Mouse (Mus musculus) embryonic fibroblast, embryonic 13.5 days (primary cell): ENCODE measurements around the gene Nrp1. TPM values are rescaled to one million over a fixed set of nuclear protein-coding genes. Genes with fewer than 3 reads are reported as not detected.

Source experiments
- H3K27ac ChIP-seq: 2 replicates; pipeline ENCODE4 v1.5.1; 2012; ENCODE audit warnings: low read length, control low read depth, inconsistent platforms; ENCODE audit not compliant: insufficient read depth
- H3K4me1 ChIP-seq: 2 replicates; pipeline ENCODE4 v1.6.1; 2011; ENCODE audit warnings: low read length; ENCODE audit not compliant: control insufficient read depth, insufficient read depth
- H3K4me3 ChIP-seq: 2 replicates; pipeline ENCODE4 v1.5.1; 2011; ENCODE audit warnings: mild to moderate bottlenecking, control low read depth, low read length; ENCODE audit not compliant: insufficient read depth
- CTCF ChIP-seq: IDR thresholded peaks from 2 replicates; pipeline ENCODE4 v1.5.1; 2011; ENCODE audit warnings: mild to moderate bottlenecking, control low read depth, low read length, moderate library complexity, borderline replicate concordance; ENCODE audit not compliant: insufficient read depth
- POLR2A ChIP-seq: IDR thresholded peaks from 2 replicates; pipeline ENCODE4 v1.6.1; 2011; ENCODE audit warnings: low read depth, mild to moderate bottlenecking, control low read depth, low read length, moderate library complexity
- polyA plus RNA-seq: library from polyadenylated mRNA; stranded (reverse); fragments of >200 nt; gene quantifications from 2 replicates; pipeline ENCODE4 v1.2.4, GENCODE M21; 2011; ENCODE audit warnings: low read depth; ENCODE audit not compliant: missing spikeins, insufficient read length

Nrp1 gene
- polyA plus RNA-seq, 1 experiment, result 121 TPM

DNA sequence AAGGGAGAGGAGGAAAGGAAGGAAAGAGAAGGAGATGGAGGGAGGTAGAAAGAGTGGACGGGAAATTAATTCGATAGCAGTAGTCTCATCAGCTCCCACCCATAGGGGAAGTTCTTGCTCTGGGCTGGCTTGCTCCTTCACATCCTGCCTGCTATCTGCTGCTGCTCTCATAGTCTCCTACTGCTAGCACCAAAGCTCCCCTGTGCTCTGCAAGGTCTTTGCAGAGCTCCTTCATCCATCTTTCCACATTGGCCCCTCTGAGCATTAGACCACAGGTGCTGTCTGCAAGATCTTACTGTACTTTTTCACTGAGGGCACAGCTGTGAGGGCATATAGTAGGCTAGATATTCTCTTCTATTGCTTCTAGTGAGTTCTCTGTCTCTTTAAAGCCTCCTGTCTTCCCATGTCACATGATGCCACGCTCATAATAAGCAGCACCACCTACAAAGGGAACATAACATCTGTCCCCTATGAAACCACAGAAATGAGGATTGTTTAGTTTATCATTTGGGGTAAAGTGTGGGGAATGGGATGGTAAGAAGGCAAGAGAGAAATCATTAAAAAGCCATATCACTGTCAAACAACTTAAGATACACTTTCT, 158.5 kb downstream of the Nrp1 start:
- TF ChIP-seq CTCF (no peak), POLR2A (no peak)
- H3K4me1 ChIP-seq, result no peaks in the 10 kb centered on the region; the same call in 1 of the 2 replicates
- no peak overlapping the region for H3K27ac ChIP-seq
- H3K4me3 ChIP-seq, result no peak overlapping the region

DNA sequence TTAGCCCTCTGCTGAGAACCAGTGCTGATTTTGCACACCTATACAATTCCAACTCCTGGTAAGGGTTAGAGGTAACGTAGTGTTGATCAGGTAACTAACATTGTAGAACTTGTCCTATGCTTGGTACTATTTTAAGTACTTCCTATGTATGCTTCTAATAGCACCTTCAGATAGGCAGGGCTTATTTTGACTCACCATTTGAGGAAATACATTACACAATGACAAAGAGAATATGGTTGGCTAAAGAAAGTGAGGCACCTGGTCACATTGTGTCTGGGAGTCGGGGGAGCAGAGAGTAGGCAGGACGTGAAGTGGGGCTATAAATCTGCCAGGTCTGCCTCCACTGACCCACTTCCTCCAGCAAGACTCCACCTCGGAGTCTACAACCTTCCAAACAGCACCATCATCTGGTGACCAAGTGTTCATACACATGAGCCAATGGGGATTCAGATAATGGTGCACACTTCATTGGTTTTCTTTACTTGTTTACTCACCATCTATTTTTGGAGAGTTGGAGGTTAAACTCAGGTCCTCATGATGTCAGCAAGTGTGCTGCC, 159.2 kb downstream of the Nrp1 start:
- Histone ChIP-seq H3K27ac (no peak overlapping the region), H3K4me1 (no peaks in the 10 kb centered on the region; the same call in 1 of the 2 replicates), H3K4me3 (no peak overlapping the region)
- TF ChIP-seq POLR2A, result no peak
- no peak for TF ChIP-seq CTCF

DNA sequence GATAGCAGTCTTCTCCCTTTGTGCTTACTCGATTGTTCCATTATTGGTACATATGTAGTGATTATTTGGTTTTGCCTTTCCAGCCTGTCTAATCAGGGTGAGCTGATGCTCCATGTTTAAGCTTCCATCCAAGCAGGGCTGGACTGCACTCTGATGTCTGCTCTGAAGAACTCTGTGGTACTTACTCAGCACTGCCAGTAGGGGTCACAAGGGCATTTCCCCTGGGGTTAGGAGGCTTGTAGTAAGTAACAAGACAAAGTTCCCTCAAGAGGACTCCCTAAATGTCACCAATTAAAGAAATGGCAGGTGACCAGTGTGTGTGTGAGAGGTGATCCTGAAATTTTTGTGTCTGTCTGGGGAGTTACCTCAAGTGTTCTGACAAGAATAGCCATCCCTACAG, 161.0 kb downstream of the Nrp1 start:
- no peak for TF ChIP-seq POLR2A
- peak; percentile 9; the same call in 1 of the 2 replicates for TF ChIP-seq CTCF

DNA sequence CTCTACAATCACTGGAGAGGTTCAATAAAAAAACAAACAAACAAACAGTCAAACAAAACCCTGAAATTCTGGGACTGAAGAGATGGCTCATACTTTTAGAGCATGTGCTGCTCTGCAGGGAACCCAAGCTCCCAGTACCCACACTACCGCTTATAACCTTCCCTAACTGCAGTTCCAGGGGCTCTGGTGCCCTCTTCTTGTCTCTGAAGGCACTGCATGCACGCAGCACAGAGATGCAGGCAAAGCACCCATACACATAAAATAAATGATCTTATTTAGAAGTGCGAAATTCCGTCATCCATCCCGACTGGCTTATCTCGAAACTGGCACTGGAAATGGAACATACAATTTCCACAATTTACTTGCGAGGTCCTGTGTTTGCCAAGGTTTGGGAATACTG, 165.4 kb downstream of the Nrp1 start:
- Histone ChIP-seq H3K4me1 (no peaks in the 10 kb centered on the region; the same call in 1 of the 2 replicates), H3K4me3 (no peak overlapping the region), H3K27ac (no peak overlapping the region)
- no peak for TF ChIP-seq POLR2A
- peak; percentile 33; the same call in 1 of the 2 replicates for TF ChIP-seq CTCF

More for the DNA sequence above, 161.0 kb downstream of the Nrp1 start:
- H3K27ac ChIP-seq, result no peak overlapping the region
- no peaks in the 10 kb centered on the region; the same call in 1 of the 2 replicates for H3K4me1 ChIP-seq
- H3K4me3 ChIP-seq, result no peak overlapping the region

DNA sequence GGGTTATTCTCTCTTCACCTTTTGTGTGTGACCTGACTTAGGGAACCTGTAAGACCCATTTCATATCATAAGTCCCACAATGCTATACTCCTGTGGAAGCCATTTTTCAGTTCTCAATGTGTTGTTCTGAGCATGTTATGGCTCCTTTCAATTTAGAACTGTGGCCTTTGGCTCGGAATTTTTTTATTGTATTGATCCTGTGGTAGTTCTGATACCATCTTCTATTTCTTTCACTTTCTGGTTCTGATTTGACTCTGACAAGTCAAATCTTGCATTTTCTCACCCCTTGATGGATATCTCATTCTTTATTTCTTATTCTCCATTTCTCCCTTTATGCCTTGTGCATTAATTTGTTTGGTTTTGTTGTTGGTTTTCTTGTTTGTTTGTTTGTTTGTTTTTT, 167.5 kb downstream of the Nrp1 start:
- TF ChIP-seq POLR2A, result no peak
- no peak for TF ChIP-seq CTCF
- no peak overlapping the region for H3K27ac ChIP-seq
- no peaks in the 10 kb centered on the region; the same call in 1 of the 2 replicates for H3K4me1 ChIP-seq
- H3K4me3 ChIP-seq, result no peak overlapping the region

DNA sequence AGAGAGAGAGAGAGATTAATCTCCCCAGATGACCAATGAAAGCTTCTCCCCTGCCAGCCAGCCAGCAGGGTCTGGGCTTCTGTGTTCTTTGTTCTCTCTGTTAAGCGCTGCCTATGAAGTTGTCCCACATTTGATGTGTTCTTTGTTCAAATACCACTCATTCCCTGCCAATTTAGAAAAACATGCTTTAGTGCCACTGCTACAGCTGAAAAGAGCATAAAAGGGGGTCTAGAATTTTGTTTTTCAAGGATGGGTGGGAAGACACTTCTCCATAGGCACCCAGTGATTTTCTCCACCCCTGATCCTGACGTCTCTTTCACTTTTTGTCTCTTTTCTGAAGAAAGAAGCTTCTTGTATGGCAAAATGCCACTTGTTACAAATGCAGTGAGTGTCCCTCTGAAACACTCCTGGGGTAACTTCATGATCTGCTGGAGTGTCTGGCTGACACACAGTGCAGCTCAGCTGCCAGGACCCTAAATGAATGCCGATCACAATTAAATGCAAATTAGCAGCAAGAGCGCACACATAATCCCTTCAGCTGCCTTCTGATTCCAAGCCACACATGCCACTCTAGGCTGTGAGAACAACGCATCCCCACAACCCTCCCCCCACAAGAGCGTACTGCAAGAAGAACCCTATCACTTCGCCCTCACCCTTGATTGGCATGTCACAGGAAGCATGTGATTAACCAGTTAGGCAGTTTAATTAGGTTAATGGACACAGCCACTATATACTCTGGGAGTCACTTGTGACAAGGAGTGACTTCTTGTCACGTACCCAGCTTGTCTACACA, 170.4 kb downstream of the Nrp1 start:
- H3K4me1 ChIP-seq, result no peaks in the 10 kb centered on the region
- H3K27ac ChIP-seq, result no peak overlapping the region
- TF ChIP-seq POLR2A (no peak), CTCF (no peak)
- no peak overlapping the region for H3K4me3 ChIP-seq

DNA sequence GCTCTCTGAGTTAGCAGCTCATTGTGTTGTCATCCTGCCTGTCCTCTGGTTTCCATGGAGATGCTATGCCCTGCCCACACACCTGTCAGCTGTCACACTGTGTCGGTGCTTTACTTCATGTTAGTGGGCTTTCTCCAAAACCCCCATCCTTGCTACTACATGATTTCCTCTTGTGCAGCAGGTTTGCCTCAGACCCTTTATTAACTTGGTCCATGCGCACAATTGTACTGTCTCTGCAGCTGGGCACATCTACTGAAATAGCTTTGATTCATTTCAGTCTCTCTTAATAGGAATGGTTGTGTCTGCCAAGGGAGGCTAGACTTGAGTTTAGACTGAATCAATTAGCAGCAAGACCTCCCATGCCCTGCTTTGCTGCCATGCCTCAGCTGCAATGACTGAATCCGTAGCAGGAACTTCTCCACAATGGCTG, 176.1 kb downstream of the Nrp1 start:
- no peak for TF ChIP-seq CTCF
- no peak for TF ChIP-seq POLR2A
- H3K27ac ChIP-seq, result no peak overlapping the region

DNA sequence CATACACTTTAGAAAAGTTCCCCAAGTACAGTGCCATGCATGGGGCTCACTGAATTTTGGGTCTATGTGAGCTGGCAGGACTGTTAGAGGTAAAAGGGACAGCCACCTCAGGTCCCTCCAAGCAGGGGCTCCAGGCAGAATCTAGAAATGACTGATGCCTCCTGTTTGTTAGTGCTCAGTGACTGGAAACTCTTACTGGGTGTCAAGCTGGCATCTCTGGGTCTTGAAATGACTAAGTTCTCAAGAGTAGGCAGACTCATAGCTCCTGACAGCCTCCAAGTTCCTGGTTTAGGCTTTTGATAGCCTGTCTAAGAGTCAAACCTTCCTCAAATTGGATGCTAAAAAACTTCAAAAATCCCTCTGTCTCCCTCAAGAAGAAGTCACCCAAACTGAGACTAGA, 177.3 kb downstream of the Nrp1 start:
- no peaks in the 10 kb centered on the region for H3K4me1 ChIP-seq
- H3K4me3 ChIP-seq, result no peak overlapping the region
- TF ChIP-seq POLR2A, result no peak
- TF ChIP-seq CTCF, result no peak
- no peak overlapping the region for H3K27ac ChIP-seq

More for the DNA sequence above, 176.1 kb downstream of the Nrp1 start:
- no peak overlapping the region for H3K4me3 ChIP-seq
- H3K4me1 ChIP-seq, result no peaks in the 10 kb centered on the region

DNA sequence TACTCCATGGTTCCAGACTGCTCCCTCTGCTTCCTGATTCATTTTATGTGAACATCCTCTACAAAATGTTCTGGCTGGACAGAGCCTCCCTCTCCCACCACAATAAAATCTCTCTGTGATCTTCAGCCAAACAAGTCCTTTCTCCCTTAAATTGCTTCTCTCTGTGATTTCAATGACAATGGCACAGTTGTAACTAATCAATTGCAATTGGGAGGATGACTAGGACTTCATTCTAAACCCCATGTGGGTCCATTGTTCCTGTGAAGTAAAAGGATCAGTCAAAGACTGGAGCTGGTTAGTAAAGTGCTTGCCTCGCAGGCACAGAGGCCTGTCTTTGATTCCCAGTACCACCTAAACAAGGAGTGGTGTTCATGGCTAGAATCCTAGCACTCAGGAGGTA, 180.0 kb downstream of the Nrp1 start:
- no peak for TF ChIP-seq POLR2A
- TF ChIP-seq CTCF, result no peak
- no peak overlapping the region for H3K4me3 ChIP-seq
- H3K27ac ChIP-seq, result no peak overlapping the region
- no peaks in the 10 kb centered on the region for H3K4me1 ChIP-seq

DNA sequence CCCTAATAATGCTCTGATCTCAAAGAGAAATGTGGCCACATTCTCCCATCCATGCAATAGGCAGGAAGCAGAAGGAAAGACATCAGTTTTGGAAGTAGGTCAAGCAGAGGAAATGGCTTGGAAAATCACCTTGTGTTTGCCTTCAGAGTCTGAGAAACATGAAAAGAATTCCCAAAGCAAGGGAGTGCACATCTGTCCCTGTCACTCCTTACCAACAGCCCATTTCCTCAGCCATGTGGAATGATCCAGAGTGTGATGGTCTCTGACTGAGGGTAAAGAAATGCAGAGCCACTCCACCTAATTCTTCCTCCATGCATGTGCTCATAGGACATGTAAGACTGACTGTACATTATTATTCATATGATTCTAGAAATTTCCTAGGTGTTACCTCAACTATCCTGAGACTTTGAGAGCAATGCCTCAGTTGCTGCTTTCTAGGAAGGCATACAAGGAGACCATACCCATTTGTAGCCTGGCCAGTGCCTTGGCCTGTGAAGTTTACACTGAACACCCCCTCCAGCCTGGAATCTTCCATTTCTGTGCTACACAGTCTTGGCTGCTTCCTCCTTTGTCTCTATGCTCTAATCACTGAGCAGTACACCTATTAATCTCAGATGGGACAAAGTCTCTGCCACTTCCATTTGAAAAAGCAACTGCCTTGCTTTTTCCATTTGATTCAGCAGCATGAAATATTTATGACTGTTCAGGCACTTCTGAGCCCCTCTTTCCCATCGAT, 183.1 kb downstream of the Nrp1 start:
- no peak overlapping the region for H3K4me3 ChIP-seq
- no peaks in the 10 kb centered on the region for H3K4me1 ChIP-seq
- TF ChIP-seq POLR2A, result no peak
- no peak for TF ChIP-seq CTCF
- H3K27ac ChIP-seq, result no peak overlapping the region
